Mouse (Mus musculus): ENCODE results near the gene Gpr37. TPM values are rescaled to one million over a fixed set of nuclear protein-coding genes. Genes with fewer than 3 reads are reported as not detected.

The Gpr37 gene
- 1.9 and 2.5 TPM in 2 replicates for polyA plus RNA-seq (2015; fragmentation: Nextera tagmentation; extraction: Ambion mirVana)

GRCm38 (mm10) chr6:25690629-25691028, at the start of gene Gpr37:
Gene Gpr37, minus strand, starts transcription at chr6:25690729.
- WGBS: 31% methylated on average over 7 of the region's 7 CpGs
- H3K9me3 ChIP-seq: no peaks in the 10 kb centered on the region
- H3K9ac ChIP-seq (replicated peaks): peak within 1 kb of the TSS; percentile 65
- H3K4me3 ChIP-seq: peak within 1 kb of the TSS; percentile 71
- H3K4me2 ChIP-seq (replicated peaks): peak within 1 kb of the TSS; percentile 99
- ATAC-seq (replicated peaks): no peak; the same call in 1 of the 2 replicates
- H3K27ac ChIP-seq (replicated peaks): peak within 1 kb of the TSS; percentile 78
- peaks cover 27% of the 10 kb centered on the region for H3K4me1 ChIP-seq
- no peaks in the 10 kb centered on the region for H3K36me3 ChIP-seq
- H3K27me3 ChIP-seq: peaks cover 12% of the 10 kb centered on the region

DNA sequence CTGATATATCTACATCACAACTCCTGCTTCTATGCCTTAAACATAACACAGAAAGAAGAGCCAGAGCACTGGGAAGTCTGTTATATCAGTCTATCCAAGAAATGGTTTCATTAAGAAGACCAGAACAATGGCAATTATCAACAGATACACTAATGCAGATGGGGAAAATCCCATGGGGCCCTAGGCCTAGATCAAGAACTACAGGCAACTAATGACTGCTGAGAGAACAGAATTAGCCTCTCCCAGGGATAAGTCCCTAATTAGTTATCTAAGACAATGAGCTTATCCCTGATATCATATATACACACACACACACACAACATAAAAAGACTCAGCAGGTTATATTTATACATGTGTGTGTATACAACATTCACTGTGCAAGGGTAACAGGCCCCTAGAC, 46.0 kb upstream of the Gpr37 start:
- Histone ChIP-seq H3K27ac (replicated peaks) (no peak overlapping the region), H3K36me3 (no peaks in the 10 kb centered on the region), H3K9ac (replicated peaks) (no peak overlapping the region), H3K4me2 (replicated peaks) (no peak overlapping the region), H3K9me3 (no peaks in the 10 kb centered on the region), H3K27me3 (no peaks in the 10 kb centered on the region), H3K4me3 (no peak overlapping the region), H3K4me1 (no peaks in the 10 kb centered on the region)
- no peak for ATAC-seq (replicated peaks)

- H3K27ac ChIP-seq (replicated peaks): no peak overlapping the region
- no peaks in the 10 kb centered on the region for H3K27me3 ChIP-seq
- WGBS: 80% methylated on average over 1 of the region's 1 CpGs
- H3K9ac ChIP-seq (replicated peaks): no peak overlapping the region
- H3K4me3 ChIP-seq: no peak overlapping the region
- H3K4me2 ChIP-seq (replicated peaks): no peak overlapping the region
- H3K9me3 ChIP-seq: no peaks in the 10 kb centered on the region
- H3K36me3 ChIP-seq: no peaks in the 10 kb centered on the region
- no peak for ATAC-seq (replicated peaks)
- no peaks in the 10 kb centered on the region for H3K4me1 ChIP-seq
Measured at GRCm38 (mm10) chr6:25726560-25726959, 36.0 kb upstream of the Gpr37 start.

DNA sequence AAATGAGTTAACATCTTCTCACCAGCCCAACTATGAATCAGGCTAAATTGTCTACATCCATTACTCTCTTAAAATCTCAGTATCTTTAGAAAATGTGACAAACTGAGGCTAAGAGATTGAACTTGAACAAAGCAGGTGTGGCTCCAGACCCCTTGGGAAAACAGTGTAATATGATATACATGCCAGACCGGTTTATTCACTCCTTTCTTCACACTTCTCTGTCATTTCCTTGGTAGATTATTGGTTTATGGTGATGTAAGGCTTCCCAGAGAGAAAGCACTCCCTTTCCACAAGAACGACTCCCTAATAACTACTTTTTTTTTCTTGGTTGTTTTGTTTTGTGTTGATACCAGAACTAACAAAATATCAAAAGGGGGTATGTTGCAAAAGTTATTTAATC, 20.1 kb upstream of the Gpr37 start:
- Histone ChIP-seq H3K9me3 (no peaks in the 10 kb centered on the region), H3K4me3 (no peak overlapping the region), H3K27me3 (no peaks in the 10 kb centered on the region), H3K36me3 (no peaks in the 10 kb centered on the region), H3K4me1 (no peaks in the 10 kb centered on the region), H3K4me2 (replicated peaks) (no peak overlapping the region), H3K9ac (replicated peaks) (no peak overlapping the region), H3K27ac (replicated peaks) (no peak overlapping the region)
- WGBS: 45% methylated on average over 2 of the region's 2 CpGs
- no peak for ATAC-seq (replicated peaks)

- ATAC-seq (replicated peaks): peak; percentile 75
Measured at GRCm38 (mm10) chr6:25709250-25709895, 18.8 kb upstream of the Gpr37 start.

GRCm38 (mm10) chr6:25699956-25700355, 9.4 kb upstream of the Gpr37 start:
- Histone ChIP-seq H3K9ac (replicated peaks) (no peak overlapping the region), H3K4me3 (no peak overlapping the region), H3K36me3 (no peaks in the 10 kb centered on the region), H3K4me2 (replicated peaks) (no peak overlapping the region), H3K9me3 (no peaks in the 10 kb centered on the region), H3K4me1 (no peaks in the 10 kb centered on the region), H3K27me3 (no peaks in the 10 kb centered on the region), H3K27ac (replicated peaks) (no peak overlapping the region)
- WGBS: 36% methylated on average over 2 of the region's 2 CpGs
- ATAC-seq (replicated peaks): no peak

More at GRCm38 (mm10) chr6:25709250-25709895, 18.8 kb upstream of the Gpr37 start:
- no peak overlapping the region for H3K4me3 ChIP-seq
- H3K36me3 ChIP-seq: no peaks in the 10 kb centered on the region
- WGBS: 36% methylated on average over 6 of the region's 6 CpGs
- H3K27me3 ChIP-seq: no peaks in the 10 kb centered on the region
- no peak overlapping the region for H3K4me2 ChIP-seq (replicated peaks)
- H3K9me3 ChIP-seq: no peaks in the 10 kb centered on the region
- no peaks in the 10 kb centered on the region for H3K4me1 ChIP-seq
- no peak overlapping the region for H3K27ac ChIP-seq (replicated peaks)
- H3K9ac ChIP-seq (replicated peaks): no peak overlapping the region

- ATAC-seq (replicated peaks): peak; percentile 77
- H3K27me3 ChIP-seq: peaks cover 12% of the 10 kb centered on the region
- under 1% methylated on average over 5 of the region's 5 CpGs for WGBS
- H3K36me3 ChIP-seq: no peaks in the 10 kb centered on the region
- peak overlapping the region; percentile 65 for H3K9ac ChIP-seq (replicated peaks)
- peak overlapping the region; percentile 71 for H3K4me3 ChIP-seq
- H3K4me1 ChIP-seq: peaks cover 27% of the 10 kb centered on the region
- H3K27ac ChIP-seq (replicated peaks): peak overlapping the region; percentile 78
- peak overlapping the region; percentile 99 for H3K4me2 ChIP-seq (replicated peaks)
- no peaks in the 10 kb centered on the region for H3K9me3 ChIP-seq
Measured at GRCm38 (mm10) chr6:25690284-25690605, 284 bp downstream of the Gpr37 start.

DNA sequence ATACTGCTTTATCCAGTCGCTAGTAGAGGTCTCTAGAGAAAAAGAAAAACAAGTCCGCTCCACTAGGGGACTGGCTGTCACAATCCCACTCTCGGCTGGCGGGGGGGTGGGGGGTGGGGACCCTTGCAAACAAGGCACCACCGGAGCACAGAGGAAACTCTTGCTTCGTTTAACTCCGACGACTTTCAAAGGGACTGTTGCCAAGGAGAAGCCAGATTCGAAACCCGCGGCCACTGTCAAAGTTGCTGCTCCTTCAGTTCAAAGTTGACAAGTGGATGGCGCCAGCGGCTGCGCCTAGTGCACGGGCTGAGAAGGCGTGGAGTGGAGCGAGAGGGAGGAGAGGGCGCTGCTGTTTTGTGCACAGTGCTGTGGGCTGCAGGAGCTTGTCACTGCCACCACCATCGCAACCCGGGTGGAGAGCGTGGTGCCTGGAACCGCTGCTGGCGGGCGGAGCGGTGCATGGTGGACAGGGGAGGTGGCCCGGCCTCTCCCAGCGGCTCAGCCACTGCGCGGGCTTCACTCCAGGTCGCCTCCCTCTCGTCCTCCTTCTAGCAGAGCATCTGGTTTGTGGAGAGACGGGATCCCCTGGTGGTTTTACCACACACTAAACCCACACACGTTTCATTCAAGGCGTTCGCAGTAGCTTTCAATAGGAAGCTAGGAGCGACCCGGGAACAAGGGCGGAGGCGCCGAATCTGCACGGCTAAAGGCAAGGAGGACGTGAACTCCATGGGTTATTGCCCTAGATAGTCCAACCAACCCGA, 827 bp downstream of the Gpr37 start:
- H3K9me3 ChIP-seq: no peaks in the 10 kb centered on the region
- peaks cover 12% of the 10 kb centered on the region for H3K27me3 ChIP-seq
- peak overlapping the region; percentile 71 for H3K4me3 ChIP-seq
- peak overlapping the region; percentile 99 for H3K4me2 ChIP-seq (replicated peaks)
- WGBS: under 1% methylated on average over 43 of the region's 43 CpGs
- H3K27ac ChIP-seq (replicated peaks): peak overlapping the region; percentile 78
- H3K36me3 ChIP-seq: no peaks in the 10 kb centered on the region
- H3K4me1 ChIP-seq: peaks cover 27% of the 10 kb centered on the region
- peak overlapping the region; percentile 65 for H3K9ac ChIP-seq (replicated peaks)
- ATAC-seq (replicated peaks): peak; percentile 82

DNA sequence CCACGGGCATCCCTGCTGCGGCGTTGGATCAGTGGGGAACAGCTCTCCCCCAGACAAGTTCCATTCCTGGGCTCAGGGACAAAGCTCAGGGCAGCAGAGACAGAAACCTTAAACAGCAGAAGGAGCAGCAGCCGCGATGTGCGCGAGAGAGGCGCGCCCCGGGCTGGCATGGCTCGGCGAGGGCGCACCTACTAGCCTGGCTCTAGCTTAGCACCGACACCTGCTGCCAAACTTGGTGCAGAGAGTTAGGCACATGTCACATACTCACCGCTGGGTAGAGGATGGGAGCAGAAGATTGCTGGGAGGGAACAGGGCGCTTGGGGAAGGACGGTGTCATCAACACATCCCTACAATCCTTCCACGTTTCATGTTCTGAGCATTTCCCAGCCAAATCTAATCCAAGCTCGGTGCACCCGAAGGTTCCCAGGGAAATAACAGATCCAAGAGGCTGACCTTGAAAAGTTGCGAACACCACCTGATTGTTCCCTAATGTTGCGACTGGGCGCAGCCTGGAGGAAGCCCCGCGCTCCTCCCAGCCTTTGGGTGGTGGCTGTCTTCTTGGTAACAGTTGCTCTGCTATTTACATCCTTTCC, 1.5 kb downstream of the Gpr37 start:
- under 1% methylated on average over 25 of the region's 25 CpGs for WGBS
- Histone ChIP-seq H3K36me3 (no peaks in the 10 kb centered on the region), H3K9ac (replicated peaks) (peak overlapping the region; percentile 65), H3K27me3 (peaks cover 12% of the 10 kb centered on the region), H3K4me2 (replicated peaks) (peak overlapping the region; percentile 99), H3K9me3 (no peaks in the 10 kb centered on the region), H3K4me3 (peak overlapping the region; percentile 71), H3K27ac (replicated peaks) (no peak overlapping the region), H3K4me1 (peaks cover 27% of the 10 kb centered on the region)
- ATAC-seq (replicated peaks): peak; percentile 15

- H3K9ac ChIP-seq (replicated peaks): no peak overlapping the region
- 15% methylated on average over 3 of the region's 3 CpGs for WGBS
- no peak overlapping the region for H3K4me2 ChIP-seq (replicated peaks)
- peaks cover 12% of the 10 kb centered on the region for H3K27me3 ChIP-seq
- peak; percentile 44 for ATAC-seq (replicated peaks)
- no peak overlapping the region for H3K27ac ChIP-seq (replicated peaks)
- peaks cover 27% of the 10 kb centered on the region for H3K4me1 ChIP-seq
- no peak overlapping the region for H3K4me3 ChIP-seq
- H3K36me3 ChIP-seq: no peaks in the 10 kb centered on the region
- H3K9me3 ChIP-seq: no peaks in the 10 kb centered on the region
Measured at GRCm38 (mm10) chr6:25686760-25687200, 3.7 kb downstream of the Gpr37 start.

DNA sequence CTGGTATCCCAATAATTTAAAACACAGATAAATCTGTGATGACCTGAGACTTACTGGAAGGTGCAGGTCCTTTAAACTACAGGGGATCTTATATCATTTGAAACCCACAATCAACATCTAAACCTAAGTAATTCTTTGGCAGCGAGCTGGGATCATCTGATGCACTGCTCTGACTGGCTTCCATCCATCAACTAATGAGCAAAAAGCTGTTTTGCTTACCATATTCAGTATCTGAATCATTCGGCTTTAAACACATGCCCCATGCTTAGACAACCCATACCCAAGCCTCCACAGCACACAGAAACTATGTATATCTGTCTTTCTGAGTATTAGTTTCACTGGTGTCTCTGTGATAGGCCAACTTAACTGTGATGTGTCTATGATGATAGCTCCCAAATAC, 6.1 kb downstream of the Gpr37 start:
- WGBS: 55% methylated on average over 2 of the region's 2 CpGs
- no peak overlapping the region for H3K4me3 ChIP-seq
- H3K4me1 ChIP-seq: peaks cover 19% of the 10 kb centered on the region
- no peak overlapping the region for H3K9ac ChIP-seq (replicated peaks)
- H3K9me3 ChIP-seq: no peaks in the 10 kb centered on the region
- H3K27me3 ChIP-seq: peaks cover 12% of the 10 kb centered on the region
- H3K27ac ChIP-seq (replicated peaks): no peak overlapping the region
- no peak overlapping the region for H3K4me2 ChIP-seq (replicated peaks)
- no peaks in the 10 kb centered on the region for H3K36me3 ChIP-seq
- ATAC-seq (replicated peaks): no peak

DNA sequence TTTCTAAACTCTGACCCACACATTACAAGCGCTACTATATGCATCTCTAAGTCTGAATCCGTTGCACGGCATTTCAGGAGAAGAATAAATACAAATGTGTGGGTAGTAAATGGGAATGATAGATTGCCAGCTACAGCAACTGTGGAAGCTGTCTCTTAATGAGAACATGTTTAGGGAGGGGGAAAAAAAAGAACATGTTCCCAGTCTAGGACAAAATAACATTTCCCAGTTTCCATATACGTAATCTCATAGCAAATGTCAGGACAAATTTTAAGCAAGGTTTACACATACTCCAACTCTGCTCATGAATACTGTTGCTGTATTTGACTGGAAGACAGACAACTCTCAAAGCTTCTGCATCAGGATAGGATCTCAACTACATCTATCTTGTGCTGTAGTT, 15.4 kb downstream of the Gpr37 start:
- H3K9me3 ChIP-seq: no peaks in the 10 kb centered on the region
- ATAC-seq (replicated peaks): no peak
- no peak overlapping the region for H3K4me2 ChIP-seq (replicated peaks)
- WGBS: 88% methylated on average over 4 of the region's 4 CpGs
- H3K4me1 ChIP-seq: no peaks in the 10 kb centered on the region
- H3K9ac ChIP-seq (replicated peaks): no peak overlapping the region
- no peak overlapping the region for H3K4me3 ChIP-seq
- H3K36me3 ChIP-seq: no peaks in the 10 kb centered on the region
- no peak overlapping the region for H3K27ac ChIP-seq (replicated peaks)
- H3K27me3 ChIP-seq: no peaks in the 10 kb centered on the region

All from forebrain, embryonic 15.5 days (tissue).